Mouse (Mus musculus): ENCODE results near the gene Pde1a. TPM values are rescaled to one million over a fixed set of nuclear protein-coding genes. Genes with fewer than 3 reads are reported as not detected.

Gene Pde1a
- total and polyA plus RNA-seq, 2 experiments from 2014 or later: 13.2 to 17.0 TPM

DNA sequence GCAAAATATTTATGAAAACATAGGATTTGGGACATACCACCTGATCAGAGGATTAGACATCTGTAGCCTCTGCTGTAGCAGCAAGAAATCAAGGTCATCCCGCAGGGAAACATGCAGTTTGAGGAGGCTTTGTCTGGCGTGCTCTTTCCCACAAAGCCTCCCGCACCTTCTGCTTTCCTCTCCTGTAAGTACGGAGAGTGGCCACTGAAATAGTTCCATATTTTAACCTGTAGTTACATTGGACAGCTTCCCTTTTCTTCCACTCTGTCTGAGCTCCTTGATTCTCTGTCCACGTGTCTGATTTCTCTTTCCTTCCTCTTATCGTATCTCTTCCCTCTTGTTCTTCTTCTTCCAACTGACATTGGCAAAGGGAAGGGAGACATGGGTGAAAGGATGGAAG, 20.8 kb upstream of the Pde1a start:
- TF ChIP-seq CTCF (IDR thresholded peaks at IDR 0.05): no peak
- WGBS: 75% methylated on average over 6 of the region's 6 CpGs
- DNase-seq (ENCODE audit: low spot score) (no peak), ATAC-seq (ENCODE audit: low FRiP score) (no peak)
- Histone ChIP-seq H3K36me3 (ENCODE audit: insufficient read depth, low read length) (no peaks in the 10 kb centered on the region), H3K4me2 (ENCODE audit: low read depth, low read length, poor library complexity, severe bottlenecking) (no peak overlapping the region), H3K27me3 (ENCODE audit: insufficient read depth, low read length) (no peaks in the 10 kb centered on the region; the same call in 1 of the 2 replicates), H3K9ac (replicated peaks; ENCODE audit: low read length, poor library complexity, severe bottlenecking) (no peak overlapping the region), H3K9me3 (ENCODE audit: low read length) (no peaks in the 10 kb centered on the region), H3K4me3 (ENCODE audit: low read depth, low read length) (no peak overlapping the region), H3K27ac (ENCODE audit: low read depth, low read length) (no peak overlapping the region), H3K4me1 (ENCODE audit: insufficient read depth, low read length) (no peaks in the 10 kb centered on the region)

DNA sequence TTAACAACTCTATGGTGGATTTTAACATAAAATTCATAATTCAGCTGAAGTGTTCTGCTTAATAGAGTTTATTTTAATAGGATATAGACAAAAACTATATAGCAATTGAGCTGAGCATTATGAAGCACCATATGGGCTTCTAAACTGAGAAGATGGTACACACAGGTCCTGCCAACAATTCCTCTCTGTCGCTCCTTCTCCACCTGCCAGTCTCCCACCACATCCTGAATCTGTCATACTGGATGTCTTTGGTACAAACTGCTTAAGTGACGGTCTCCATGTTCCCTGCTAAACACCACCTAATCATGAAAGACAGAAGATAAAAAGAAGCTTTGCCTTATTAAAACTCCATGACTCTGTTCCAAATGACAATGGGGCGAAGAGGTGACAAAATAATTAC, 20.1 kb upstream of the Pde1a start:
- no peak overlapping the region for H3K4me3 ChIP-seq (ENCODE audit: low read depth, low read length)
- DNase-seq (ENCODE audit: low spot score) (no peak), ATAC-seq (ENCODE audit: low FRiP score) (no peak)
- no peaks in the 10 kb centered on the region for H3K9me3 ChIP-seq (ENCODE audit: low read length)
- H3K36me3 ChIP-seq (ENCODE audit: insufficient read depth, low read length): no peaks in the 10 kb centered on the region
- WGBS: 82% methylated on average over 3 of the region's 3 CpGs
- no peak overlapping the region for H3K9ac ChIP-seq (replicated peaks; ENCODE audit: low read length, poor library complexity, severe bottlenecking)
- no peak for TF ChIP-seq CTCF (IDR thresholded peaks at IDR 0.05)
- no peaks in the 10 kb centered on the region for H3K4me1 ChIP-seq (ENCODE audit: insufficient read depth, low read length)
- no peak overlapping the region for H3K4me2 ChIP-seq (ENCODE audit: low read depth, low read length, poor library complexity, severe bottlenecking)
- H3K27ac ChIP-seq (ENCODE audit: low read depth, low read length): no peak overlapping the region
- H3K27me3 ChIP-seq (ENCODE audit: insufficient read depth, low read length): no peaks in the 10 kb centered on the region; the same call in 1 of the 2 replicates

DNA sequence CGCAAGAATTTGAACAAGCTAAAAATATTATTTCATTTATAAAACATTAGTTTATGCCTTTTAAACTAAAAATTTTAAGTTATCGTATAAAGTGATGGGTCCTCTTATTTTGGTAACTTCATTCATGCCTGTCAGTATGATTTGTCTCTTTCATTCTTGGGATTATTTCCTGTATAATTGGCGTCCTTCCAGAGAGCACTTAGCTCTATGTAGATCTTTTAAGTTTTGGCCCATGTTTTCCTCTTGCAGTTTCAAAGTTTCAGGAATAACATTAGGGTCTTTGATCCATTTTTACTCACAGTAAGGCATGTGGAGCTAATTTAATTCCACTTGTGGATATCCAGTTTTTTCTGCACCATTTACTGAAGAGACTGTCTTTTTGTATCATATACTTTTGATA, 5.8 kb upstream of the Pde1a start:
- no peaks in the 10 kb centered on the region for H3K4me1 ChIP-seq (ENCODE audit: insufficient read depth, low read length)
- no peak for TF ChIP-seq CTCF (IDR thresholded peaks at IDR 0.05)
- no peaks in the 10 kb centered on the region for H3K36me3 ChIP-seq (ENCODE audit: insufficient read depth, low read length)
- no peak overlapping the region for H3K27ac ChIP-seq (ENCODE audit: low read depth, low read length)
- H3K4me2 ChIP-seq (ENCODE audit: low read depth, low read length, poor library complexity, severe bottlenecking): no peak overlapping the region
- DNase-seq (ENCODE audit: low spot score): no peak
- H3K4me3 ChIP-seq (ENCODE audit: low read depth, low read length): no peak overlapping the region
- 65% methylated on average over 3 of the region's 3 CpGs for WGBS
- no peak for ATAC-seq (ENCODE audit: low FRiP score)
- no peaks in the 10 kb centered on the region for H3K9me3 ChIP-seq (ENCODE audit: low read length)
- H3K9ac ChIP-seq (replicated peaks; ENCODE audit: low read length, poor library complexity, severe bottlenecking): no peak overlapping the region
- no peaks in the 10 kb centered on the region for H3K27me3 ChIP-seq (ENCODE audit: insufficient read depth, low read length)

DNA sequence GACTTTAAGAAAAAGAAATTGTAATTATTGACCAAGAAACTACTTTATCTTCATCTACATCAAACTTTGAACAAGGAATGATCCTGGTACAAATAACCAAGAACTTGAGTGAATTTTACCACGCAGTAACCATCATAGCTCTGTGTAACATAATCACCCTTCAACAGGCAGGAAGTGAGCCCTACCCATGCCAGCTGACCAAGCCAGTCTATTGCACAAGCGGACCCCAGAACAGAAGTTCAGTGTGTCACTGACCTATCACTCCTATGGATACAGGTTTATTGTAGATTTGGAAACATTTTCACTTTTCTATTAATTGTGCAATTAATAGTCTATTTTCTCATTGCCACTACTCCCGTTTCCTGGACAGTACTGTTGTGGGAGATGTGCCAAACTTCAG, 3.4 kb upstream of the Pde1a start:
- no peak for ATAC-seq (ENCODE audit: low FRiP score)

DNA sequence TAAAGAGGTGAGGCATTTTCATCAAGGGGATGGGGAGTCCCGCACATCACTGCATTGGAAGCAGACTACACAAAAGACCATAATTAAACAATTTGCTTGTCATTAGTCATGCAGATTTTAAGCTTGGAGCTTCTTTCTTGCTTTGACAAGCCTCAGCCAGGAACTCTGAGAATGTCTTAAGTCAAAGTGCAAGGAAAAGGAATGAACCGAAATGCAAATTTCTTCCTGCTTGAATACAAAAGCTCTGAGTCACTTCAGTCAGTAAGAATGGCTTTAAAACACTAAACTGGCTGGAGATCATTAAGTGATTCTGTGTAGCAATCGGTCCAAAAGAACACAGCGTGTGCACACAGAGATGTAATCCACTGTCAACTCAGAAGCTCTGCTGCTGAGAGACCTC, 2.6 kb downstream of the Pde1a start:
- DNase-seq (ENCODE audit: low spot score): no peak
- Histone ChIP-seq H3K9ac (replicated peaks; ENCODE audit: low read length, poor library complexity, severe bottlenecking) (no peak overlapping the region; the same call in 1 of the 2 replicates), H3K27ac (ENCODE audit: low read depth, low read length) (no peak overlapping the region), H3K9me3 (ENCODE audit: low read length) (no peaks in the 10 kb centered on the region), H3K4me2 (ENCODE audit: low read depth, low read length, poor library complexity, severe bottlenecking) (peak overlapping the region; percentile 16), H3K4me3 (ENCODE audit: low read depth, low read length) (no peak overlapping the region), H3K4me1 (ENCODE audit: insufficient read depth, low read length) (no peaks in the 10 kb centered on the region), H3K27me3 (ENCODE audit: insufficient read depth, low read length) (no peaks in the 10 kb centered on the region), H3K36me3 (ENCODE audit: insufficient read depth, low read length) (no peaks in the 10 kb centered on the region)
- TF ChIP-seq CTCF (IDR thresholded peaks at IDR 0.05): no peak
- 12% methylated on average over 4 of the region's 4 CpGs for WGBS
- no peak for ATAC-seq (ENCODE audit: low FRiP score)

More for the DNA sequence above, 3.4 kb upstream of the Pde1a start:
- Histone ChIP-seq H3K27me3 (ENCODE audit: insufficient read depth, low read length) (no peaks in the 10 kb centered on the region), H3K9me3 (ENCODE audit: low read length) (no peaks in the 10 kb centered on the region), H3K9ac (replicated peaks; ENCODE audit: low read length, poor library complexity, severe bottlenecking) (no peak overlapping the region), H3K4me3 (ENCODE audit: low read depth, low read length) (no peak overlapping the region), H3K36me3 (ENCODE audit: insufficient read depth, low read length) (no peaks in the 10 kb centered on the region), H3K27ac (ENCODE audit: low read depth, low read length) (no peak overlapping the region), H3K4me2 (ENCODE audit: low read depth, low read length, poor library complexity, severe bottlenecking) (no peak overlapping the region), H3K4me1 (ENCODE audit: insufficient read depth, low read length) (no peaks in the 10 kb centered on the region)
- 89% methylated on average over 3 of the region's 3 CpGs for WGBS
- DNase-seq (ENCODE audit: low spot score): no peak
- TF ChIP-seq CTCF (IDR thresholded peaks at IDR 0.05): no peak

DNA sequence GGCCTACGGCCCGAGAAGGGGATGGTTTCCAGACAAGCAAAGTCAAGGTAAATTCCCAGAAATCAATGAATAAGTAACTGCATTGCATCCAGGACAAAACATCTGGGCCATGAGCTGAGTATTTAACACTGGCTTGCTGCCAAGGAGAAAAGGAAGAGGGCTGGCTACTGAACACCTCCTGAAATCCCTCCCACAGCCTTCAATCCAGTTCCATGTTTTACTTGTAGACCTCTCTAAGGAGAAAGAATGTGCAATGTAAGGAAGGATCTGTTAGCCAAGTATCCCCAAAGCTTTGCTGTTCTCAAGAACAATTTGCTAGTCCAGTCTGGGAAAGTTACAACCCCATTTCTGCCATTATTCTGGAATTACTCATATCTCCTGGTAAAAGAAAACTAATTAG, 42.4 kb downstream of the Pde1a start:
- H3K4me1 ChIP-seq (ENCODE audit: insufficient read depth, low read length): no peaks in the 10 kb centered on the region
- no peak for ATAC-seq (ENCODE audit: low FRiP score)
- H3K36me3 ChIP-seq (ENCODE audit: insufficient read depth, low read length): no peaks in the 10 kb centered on the region
- WGBS: 86% methylated on average over 2 of the region's 2 CpGs
- H3K9ac ChIP-seq (replicated peaks; ENCODE audit: low read length, poor library complexity, severe bottlenecking): no peak overlapping the region
- no peaks in the 10 kb centered on the region for H3K9me3 ChIP-seq (ENCODE audit: low read length)
- H3K27ac ChIP-seq (ENCODE audit: low read depth, low read length): no peak overlapping the region
- no peak overlapping the region for H3K4me3 ChIP-seq (ENCODE audit: low read depth, low read length)
- H3K27me3 ChIP-seq (ENCODE audit: insufficient read depth, low read length): no peaks in the 10 kb centered on the region
- no peak for DNase-seq (ENCODE audit: low spot score)
- TF ChIP-seq CTCF (IDR thresholded peaks at IDR 0.05): no peak
- no peak overlapping the region for H3K4me2 ChIP-seq (ENCODE audit: low read depth, low read length, poor library complexity, severe bottlenecking)

Data from midbrain, postnatal 0 days (tissue).